Mouse (Mus musculus): ENCODE results near the gene Rad51d. TPM values are rescaled to one million over a fixed set of nuclear protein-coding genes. Genes with fewer than 3 reads are reported as not detected.

Rad51d gene
- total RNA-seq, 1 experiment from 2014 or later, result 16.0 TPM

DNA sequence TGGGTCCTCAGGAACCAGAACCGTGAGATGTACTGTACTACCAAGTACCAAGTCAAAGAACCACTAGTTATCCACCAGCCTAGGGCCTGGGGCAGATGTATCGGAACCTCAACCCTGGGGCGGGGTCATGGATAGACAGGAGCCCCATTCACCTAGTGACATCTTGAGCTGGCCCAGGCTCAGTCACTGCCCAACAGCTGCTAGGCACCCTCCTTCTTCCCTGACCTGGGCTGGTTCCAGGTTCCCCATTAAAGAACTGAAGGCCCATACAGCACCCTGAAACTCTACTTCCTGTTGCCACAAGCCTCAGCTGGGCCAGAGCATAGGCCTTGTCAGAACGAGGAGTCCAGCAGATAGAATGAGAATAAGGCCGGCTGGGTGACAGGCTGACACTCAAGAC lies 9.3 kb upstream of the Rad51d start:
- ATAC-seq (replicated peaks; ENCODE audit: low read depth, poor library complexity, severe bottlenecking), result no peak

DNA sequence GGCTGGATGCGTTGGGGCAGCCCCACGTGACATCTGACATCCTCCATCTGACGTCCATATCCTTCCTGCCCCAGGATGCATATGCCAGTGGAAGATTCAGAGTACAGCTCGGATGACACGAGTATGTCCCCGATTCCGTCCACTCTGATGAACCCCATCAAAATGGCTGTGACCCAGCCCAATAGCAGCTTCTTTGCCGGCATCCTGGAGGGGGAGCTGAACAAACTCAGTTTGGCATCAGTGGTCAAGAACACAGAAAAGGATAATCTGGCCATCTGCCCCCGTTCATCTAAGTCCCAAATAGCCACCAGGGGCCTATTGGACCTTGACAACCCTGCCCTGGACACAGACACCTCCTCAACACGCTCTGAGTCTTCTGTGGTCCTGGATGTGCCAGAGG lies 7.1 kb upstream of the Rad51d start:
- peak; percentile 8; the same call in 1 of the 2 replicates for ATAC-seq (replicated peaks; ENCODE audit: low read depth, poor library complexity, severe bottlenecking)

DNA sequence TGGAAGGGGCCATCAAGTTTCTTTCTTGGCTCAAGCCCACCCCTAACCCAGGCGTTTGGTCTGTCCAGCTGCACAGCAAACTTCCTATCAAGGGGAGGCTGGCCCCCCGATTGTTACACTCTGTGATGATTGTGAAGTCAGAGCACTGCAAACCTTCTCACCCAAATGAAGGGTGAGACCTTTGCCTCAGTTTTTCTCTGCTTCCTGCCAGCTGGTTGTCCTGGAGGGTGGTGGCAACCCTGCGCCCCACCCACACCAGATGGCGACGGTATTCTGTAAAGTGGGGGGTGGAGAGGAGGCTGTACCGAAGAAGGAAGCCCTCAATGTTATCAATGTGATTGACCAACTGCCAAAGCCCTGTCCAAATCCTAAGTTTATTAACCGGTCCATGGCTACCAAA lies 1.5 kb upstream of the Rad51d start, which contains the start of gene Fndc8:
TSS of gene Fndc8 (plus strand) at position 189 of the 400 bp plus-strand sequence.
- ATAC-seq (replicated peaks; ENCODE audit: low read depth, poor library complexity, severe bottlenecking), result no peak

DNA sequence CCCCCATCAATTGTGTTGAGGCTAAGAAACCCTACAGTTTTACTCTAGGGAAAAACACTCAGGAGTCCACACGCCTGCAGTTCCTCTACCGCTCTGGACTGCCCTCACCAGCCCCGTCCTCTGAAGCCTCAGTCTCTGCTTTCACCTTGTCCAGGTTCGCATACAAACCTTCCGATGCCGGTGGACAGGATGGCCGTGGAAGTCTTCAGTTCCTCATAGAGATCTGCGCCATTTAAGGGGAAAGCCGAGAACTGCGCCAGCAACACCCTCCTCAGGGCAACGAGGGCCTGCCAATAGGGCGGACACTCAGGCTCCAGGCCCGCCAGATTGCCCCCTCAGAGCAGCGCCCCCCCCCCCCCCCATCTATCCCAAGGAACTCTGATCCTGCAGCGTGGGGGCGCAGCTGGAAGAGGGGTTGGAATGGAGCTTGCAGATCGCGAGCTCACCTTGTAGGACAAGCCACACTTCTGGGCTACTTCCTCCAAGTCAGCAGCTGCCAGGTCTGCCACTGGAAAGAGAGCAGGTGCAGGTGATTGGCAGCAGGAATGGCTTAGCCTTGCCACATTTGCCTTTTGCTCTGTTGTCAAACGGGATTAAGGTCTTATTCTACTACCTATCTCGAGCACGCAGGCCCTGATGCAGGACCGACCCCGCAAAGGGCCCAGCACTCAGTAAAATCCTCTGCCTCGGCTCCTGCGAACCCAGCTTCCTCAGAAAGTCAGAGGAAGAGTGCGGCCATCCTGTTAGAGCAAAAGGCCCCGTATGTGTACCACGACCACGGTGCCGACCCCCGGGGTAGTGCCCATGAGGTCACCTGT lies 681 bp downstream of the Rad51d start:
- peak; percentile 28 for ATAC-seq (replicated peaks; ENCODE audit: low read depth, poor library complexity, severe bottlenecking)

DNA sequence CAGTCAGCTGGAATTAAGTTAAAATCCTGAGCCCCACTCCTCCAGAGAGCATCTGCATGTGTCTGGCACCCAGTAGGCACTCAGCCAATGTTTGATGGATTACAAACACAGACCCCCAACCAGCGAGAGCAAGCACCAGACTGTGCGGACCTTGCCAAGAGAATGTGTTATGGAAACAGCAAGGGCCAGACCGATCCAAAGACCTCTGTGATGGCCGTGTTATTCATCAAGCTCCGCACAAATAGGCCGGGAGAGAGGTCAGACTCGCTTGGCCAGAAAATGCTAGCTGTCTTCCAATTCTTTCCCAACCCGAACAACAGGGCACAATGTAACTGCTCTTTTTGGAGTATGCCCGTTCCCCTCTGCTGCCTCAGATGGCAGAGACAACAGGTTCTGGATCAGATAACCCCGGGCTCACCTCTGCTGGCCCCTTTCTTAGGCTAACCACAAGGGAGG lies 1.9 kb downstream of the Rad51d start:
- ATAC-seq (replicated peaks; ENCODE audit: low read depth, poor library complexity, severe bottlenecking), result no peak

DNA sequence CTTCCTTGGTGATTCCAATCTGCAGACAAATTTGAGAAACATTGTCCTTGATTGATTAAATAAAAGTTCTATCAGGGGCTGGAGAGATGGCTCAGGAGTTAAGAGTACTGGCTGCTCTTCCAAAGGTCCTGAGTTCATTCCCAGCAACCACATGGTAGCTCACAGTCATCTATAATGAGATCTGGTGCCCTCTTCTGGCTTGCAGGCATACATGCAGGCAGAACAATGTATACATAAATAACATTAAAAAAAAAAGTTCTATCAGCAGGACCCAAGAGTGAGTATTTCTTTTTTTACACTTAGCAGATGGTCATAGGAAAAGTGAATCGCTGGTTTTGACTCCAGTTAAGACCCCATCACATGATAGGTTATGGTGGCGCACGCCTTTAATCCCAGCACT lies 3.9 kb downstream of the Rad51d start:
- no peak for ATAC-seq (replicated peaks; ENCODE audit: low read depth, poor library complexity, severe bottlenecking)

DNA sequence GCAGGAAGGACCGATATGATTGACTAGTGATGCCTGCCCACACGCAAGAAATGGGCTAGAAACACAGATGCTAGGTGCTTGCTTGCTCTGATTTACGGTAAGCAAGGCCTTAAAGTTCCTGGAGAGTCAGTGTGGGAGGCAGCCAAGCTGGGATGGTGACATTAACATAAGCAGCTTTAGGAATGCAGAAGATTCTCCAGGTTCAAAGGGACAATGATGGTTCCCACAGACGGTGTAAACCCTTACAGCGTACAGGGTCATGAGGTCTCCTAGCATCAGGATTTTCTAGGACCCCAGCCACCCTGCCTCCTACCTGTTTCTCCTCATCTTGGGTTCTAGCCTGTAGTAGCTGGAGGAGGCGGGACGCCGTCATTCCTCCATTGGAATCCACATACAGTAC lies 7.2 kb downstream of the Rad51d start:
- no peak for ATAC-seq (replicated peaks; ENCODE audit: low read depth, poor library complexity, severe bottlenecking)

DNA sequence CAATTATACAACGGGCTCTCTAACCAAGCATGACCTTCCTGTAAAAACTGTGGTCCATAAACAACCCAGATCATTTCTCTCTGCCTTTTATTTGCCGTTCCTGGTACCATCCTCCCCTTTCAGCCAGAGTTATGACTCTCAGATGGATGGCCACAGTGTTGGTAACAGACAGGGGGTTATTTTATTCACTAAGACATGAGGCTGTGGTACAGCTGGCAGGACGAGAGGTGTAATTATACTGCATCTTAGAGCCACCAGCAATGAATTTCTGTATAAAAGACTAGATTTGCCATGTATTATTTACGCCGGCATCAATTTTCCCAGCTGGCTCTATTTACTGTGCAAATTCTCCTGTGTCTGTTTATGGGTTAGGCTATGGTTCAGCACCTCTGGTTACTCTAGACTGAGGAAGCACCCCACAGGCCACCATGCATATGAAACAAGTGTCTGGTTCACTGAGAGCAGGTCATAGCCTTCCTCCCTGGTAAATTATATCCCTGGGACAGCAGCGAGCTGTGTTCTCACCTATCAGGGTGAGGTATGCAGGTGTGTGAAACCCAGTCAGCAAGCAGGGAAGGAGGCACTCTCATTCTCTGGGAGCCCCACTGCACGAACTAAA lies 12.6 kb downstream of the Rad51d start:
- no peak for ATAC-seq (replicated peaks; ENCODE audit: low read depth, poor library complexity, severe bottlenecking)

DNA sequence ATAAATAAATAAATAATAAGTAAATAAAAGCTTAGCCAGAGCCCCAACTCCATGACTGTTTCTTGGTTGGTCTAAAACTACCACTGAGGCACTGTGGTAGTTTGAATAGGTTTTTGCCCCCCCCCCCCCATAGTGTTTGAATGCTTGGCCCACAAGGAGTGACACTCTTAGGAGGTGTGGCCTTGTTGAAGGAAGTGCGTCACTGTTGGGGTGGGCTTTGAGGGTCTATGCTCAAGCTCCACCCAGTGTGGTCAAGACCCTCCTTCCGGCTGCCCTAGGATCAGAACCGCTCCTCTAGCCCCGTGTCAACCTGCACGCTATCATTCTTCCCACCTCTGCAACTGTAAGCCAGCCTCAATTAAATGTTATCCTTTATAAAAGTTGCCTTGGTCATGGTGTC lies 14.8 kb downstream of the Rad51d start:
- ATAC-seq (replicated peaks; ENCODE audit: low read depth, poor library complexity, severe bottlenecking), result no peak

DNA sequence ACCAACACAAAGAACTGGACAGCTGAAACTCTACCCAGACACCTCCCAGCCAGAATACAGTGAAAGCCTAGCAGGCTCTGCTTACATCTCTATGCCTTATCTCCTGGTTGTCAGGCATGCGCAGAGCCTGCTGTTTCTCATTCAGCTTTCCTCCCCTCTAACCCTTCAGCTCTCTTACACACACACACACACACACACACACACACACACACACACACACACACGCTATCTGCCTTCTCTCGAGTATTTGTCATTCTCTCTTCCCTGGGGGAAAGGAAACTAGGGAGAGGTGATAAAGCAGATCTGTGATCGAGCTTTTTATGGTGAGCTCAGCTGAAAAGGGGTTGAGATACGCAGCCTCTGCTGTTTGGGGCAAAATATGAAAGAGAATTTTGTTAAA lies 15.5 kb downstream of the Rad51d start:
- ATAC-seq (replicated peaks; ENCODE audit: low read depth, poor library complexity, severe bottlenecking), result no peak

DNA sequence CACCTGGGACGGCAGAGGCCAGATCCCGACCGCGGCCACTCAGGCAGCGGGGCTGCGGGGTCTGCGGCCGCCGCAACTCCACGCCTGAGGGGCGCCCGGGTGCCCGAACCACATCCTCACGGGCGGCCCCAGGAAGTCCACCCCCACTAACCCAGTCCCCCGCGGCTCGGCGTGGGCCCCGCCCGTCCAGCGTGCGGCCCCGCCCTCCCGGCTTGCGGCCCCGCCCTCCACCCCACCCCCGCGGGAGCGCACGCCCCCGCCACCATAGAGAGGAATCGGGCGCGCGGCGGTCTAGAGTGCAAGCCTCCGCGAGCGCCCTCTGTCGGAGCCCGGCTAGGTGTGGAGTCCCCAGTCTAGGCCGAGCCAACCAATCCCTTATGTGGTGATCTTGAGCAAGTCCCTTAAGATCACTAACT lies 19.4 kb downstream of the Rad51d start, which contains the start of gene Rffl:
TSS of gene Rffl (minus strand) at position 180 of the 416 bp plus-strand sequence.
- peak; percentile 71 for ATAC-seq (replicated peaks; ENCODE audit: low read depth, poor library complexity, severe bottlenecking)

DNA sequence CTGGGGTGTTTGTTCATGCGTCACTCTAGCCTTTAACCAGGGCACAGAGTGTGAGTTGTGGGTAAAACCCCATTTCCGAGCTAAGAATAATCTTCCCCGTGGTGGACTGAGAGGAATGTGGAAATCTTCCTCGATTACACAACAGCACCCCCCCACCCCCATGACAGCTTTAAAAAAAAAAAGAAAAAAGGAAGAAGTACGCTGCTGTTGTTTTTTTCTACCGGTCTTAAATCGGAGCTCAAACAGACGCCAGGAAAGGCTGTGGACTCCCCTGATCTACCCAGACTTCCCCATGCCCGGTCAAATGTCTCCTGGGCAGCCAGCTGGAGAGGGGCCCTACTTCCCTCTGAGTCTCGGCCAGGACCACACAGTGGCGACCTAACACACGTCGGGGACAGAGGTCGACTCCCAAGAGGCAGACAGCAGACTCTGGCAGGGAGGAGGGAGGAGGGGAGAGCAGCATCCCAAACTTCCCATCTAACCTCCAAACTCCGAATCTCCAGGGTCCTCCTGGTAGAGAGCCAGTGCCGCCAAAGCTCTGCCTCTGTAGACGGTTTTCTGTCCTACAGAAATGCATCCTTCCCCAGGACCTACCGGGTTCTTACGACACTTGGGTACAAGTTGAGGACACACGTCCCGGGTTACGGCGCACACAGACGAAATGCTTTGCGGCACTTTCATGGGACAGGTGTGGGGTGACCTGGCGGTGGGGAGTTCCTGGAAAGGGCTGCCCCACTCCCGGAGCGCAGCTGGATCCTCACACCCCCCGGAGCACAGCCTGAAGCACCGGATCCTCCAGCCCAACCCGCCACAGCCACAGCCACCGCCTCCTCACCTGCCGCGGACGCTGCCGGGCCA lies 20.0 kb downstream of the Rad51d start:
- peak; percentile 62 for ATAC-seq (replicated peaks; ENCODE audit: low read depth, poor library complexity, severe bottlenecking)

DNA sequence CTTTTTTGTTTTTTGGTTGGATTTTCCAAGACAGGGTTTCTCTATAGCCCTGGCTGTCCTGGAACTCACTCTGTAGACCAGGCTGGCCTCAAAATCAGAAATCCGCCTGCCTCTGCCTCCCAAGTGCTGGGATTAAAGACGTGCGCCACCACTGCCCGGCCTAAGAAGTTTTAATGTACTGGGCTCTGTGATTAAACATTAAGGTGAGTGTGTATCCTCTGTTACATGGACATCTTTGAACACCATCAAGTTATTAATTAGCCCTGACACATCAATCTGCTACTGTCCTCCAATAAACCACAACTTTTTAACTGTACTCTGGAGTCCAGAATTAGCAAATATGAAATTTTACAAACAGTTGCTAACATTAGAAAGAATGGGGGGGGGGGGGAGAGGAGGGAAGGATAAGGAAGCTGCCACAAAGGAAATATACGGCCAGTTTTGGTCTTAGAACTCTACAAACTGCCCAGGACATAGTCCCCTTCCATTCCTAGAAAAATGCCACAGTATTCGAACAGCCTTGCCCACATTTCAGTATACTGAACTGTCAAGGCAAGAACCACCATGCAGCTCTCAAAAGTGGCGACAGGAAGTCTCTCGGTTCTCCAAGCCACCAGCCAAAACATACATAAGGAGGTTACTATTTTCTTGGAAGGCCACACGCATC lies 20.8 kb downstream of the Rad51d start:
- no peak for ATAC-seq (replicated peaks; ENCODE audit: low read depth, poor library complexity, severe bottlenecking)

DNA sequence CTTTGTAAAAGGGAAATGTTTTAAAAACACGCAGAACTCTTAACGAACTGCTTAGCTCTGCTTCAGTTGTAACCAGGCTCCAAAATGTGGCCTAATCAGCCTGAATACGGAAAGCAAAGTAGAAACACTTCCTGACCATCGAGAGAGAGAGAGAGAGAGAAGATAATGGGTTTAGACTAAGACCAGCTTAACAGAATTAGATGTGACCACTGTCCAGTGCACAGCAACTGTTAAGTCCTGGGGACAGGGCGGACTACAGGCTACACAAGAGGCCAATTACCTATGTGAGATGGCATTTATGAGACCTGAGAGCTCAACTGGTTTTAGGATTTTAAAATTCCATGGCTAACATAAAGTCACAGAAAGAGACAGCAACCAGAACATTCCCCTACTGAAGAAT lies 22.5 kb downstream of the Rad51d start:
- no peak for ATAC-seq (replicated peaks; ENCODE audit: low read depth, poor library complexity, severe bottlenecking)

DNA sequence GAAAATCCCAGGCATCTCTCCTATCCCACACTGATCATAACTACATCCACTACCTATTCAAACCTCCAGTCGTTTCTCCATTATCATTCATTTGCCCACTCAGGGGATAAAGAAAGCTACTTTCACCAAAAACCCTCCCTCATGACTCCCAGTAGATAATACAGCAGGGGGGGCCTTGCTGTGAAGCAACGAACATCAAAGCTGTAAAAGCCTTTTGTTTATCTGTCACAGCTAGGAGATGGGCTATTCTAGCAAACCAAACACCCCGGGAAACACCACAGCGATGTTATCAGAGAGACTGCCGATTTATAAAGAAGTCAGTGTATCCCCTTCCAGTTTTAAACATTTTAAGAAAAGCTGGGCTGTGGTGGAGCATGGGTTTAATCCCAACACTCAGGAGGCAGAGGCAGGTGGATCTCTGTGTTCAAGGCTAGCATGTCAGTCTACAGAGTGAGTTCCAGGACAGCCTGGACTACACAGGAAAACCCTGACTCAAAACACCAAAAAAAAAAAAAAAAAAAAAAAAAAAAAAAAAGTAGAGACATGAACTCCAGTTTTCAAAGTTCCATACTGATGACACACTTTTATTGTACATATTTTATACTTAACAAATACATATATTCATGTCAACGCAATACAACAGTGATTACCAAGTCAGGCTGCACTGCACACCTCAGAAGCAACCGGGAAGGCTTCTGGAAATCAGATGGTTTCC lies 23.4 kb downstream of the Rad51d start:
- ATAC-seq (replicated peaks; ENCODE audit: low read depth, poor library complexity, severe bottlenecking), result no peak

DNA sequence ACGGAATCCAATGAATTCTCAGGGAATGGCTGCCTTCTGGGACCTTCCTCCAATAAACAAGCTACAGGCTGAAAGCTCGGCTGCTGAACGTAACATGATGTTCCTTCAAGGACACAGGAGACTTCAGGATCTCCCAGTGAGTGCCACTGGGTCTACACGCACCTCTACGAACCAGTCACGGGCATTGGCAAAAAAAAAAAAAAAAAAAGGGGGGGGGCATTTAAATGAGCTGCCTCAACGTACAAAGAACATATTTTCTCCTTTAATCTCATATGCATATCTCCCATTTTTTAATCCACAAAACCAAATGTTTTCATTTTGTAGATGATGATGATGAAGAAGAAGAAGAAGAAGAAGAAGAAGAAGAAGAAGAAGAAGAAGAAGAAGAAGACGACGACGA lies 24.5 kb downstream of the Rad51d start:
- no peak for ATAC-seq (replicated peaks; ENCODE audit: low read depth, poor library complexity, severe bottlenecking)

DNA sequence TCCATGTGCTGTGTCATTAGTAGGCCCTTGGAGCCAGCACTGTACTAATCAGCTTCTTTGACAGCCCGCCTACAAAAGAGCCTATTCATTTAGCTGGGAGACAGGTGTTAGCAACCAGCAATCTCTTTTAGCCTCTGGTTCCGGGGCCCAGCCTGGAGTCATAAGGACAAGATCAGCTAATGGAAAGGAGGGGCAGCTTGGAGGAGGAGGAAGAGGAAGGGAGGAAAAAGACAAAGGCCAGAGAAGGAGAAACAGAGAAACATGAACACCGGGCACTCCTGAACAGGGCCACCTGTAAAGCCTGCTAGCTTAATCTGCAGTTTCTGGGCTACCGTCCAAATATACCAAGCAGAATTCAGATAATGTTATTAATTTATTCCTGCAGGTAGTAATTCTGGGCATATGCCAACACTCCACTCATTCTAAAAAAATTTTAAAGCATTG lies 26.9 kb downstream of the Rad51d start:
- ATAC-seq (replicated peaks; ENCODE audit: low read depth, poor library complexity, severe bottlenecking), result no peak

DNA sequence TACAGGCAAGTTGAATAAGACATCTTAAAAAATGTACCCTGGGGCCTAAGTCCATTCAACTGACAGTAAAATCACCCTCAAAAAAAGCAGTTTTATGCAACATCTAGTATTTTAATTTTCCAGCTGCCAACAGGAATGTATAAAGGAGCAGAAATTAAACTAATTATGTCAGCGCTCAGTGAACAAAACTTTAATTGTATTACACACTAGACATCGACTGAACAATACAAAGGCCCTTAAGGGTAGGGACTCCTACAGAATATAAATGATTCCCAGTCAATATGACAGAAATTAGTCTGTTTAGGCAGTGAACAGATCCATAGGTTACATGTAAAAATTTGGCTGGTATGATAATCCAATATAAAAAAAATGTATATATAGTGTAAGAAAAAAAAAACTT lies 27.4 kb downstream of the Rad51d start:
- no peak for ATAC-seq (replicated peaks; ENCODE audit: low read depth, poor library complexity, severe bottlenecking)

DNA sequence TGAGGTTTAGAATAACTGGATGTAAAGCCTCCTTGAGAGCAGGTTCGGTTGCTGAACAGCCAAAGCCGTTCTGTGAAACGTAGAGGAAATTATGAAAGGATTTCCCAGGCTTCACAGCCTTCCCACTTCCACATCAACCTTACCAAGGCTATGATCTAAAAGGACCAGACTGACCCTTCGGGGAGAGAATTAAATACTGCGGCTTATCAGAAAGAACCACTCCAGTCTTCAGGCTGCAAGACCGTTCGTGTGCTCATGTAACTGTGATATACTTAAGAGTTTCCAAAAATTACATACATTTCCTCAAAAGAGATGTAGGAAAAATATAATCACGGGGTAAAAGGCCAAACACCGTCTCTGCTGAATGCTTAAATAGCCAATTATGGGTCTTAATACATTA lies 27.8 kb downstream of the Rad51d start:
- no peak for ATAC-seq (replicated peaks; ENCODE audit: low read depth, poor library complexity, severe bottlenecking)
